Mouse (Mus musculus) B cell, adult 67 days (primary cell): Measurements from ENCODE around the gene Plxna2. TPM values are rescaled to one million over a fixed set of nuclear protein-coding genes. Genes with fewer than 3 reads are reported as not detected.

Experiments used
- total RNA-seq, 2 experiments: library from RNA; stranded (reverse); gene quantifications; 4 replicates each; pipeline ENCODE4 v1.2.4; 2023

Gene Plxna2
- total RNA-seq = under 1 TPM; 0.17 to 0.44 TPM

GRCm38 (mm10) chr1:194617918-194618317, at the start of gene Plxna2:
Gene Plxna2, plus strand, starts transcription at chr1:194618218.

